Mouse (Mus musculus) embryonic facial prominence, embryonic 13.5 days (tissue): ENCODE data around the gene Nav3. TPM values are rescaled to one million over a fixed set of nuclear protein-coding genes. Genes with fewer than 3 reads are reported as not detected.
A peak's percentile ranks its signal among the peaks of the same experiment; 100 is the strongest.
"Not testable (repeated sequence)": the region's sequence is repeated elsewhere in the genome, so short reads cannot be mapped to it uniquely, and the experiment has no call there.

ENCODE experiments used
- ATAC-seq: fragments of 200-750 bp; cut with Nextera tagmentation; 2 replicates; pipeline ENCODE4 v1.8.0; 2017; ENCODE audit warnings: low read depth; ENCODE audit not compliant: insufficient number of reproducible peaks, insufficient read depth, low FRiP score, low TSS enrichment
- H3K27ac ChIP-seq: fragments of 300-500 bp; sonication (generic); 2 replicates; pipeline ENCODE4 v1.5.1; 2015; ENCODE audit warnings: moderate library complexity, mild to moderate bottlenecking, inconsistent platforms
- H3K27me3 ChIP-seq: fragments of 300-500 bp; sonication (generic); 2 replicates; pipeline ENCODE4 v1.6.1; 2015; ENCODE audit warnings: mild to moderate bottlenecking, inconsistent platforms
- H3K36me3 ChIP-seq: fragments of 300-500 bp; sonication (generic); 2 replicates; pipeline ENCODE4 v1.6.1; 2015; ENCODE audit warnings: mild to moderate bottlenecking, inconsistent platforms
- H3K4me1 ChIP-seq: fragments of 300-500 bp; sonication (generic); 2 replicates; pipeline ENCODE4 v1.6.1; 2015; ENCODE audit warnings: inconsistent platforms
- H3K4me2 ChIP-seq: fragments of 300-500 bp; sonication (generic); 2 replicates; pipeline ENCODE4 v1.6.1; 2015; ENCODE audit warnings: moderate library complexity, mild to moderate bottlenecking, inconsistent platforms
- H3K4me3 ChIP-seq: fragments of 300-500 bp; sonication (generic); 2 replicates; pipeline ENCODE4 v1.5.1; 2015; ENCODE audit warnings: mild to moderate bottlenecking, inconsistent platforms
- H3K9ac ChIP-seq: fragments of 300-500 bp; sonication (generic); 2 replicates; pipeline ENCODE4 v1.6.1; 2015; ENCODE audit warnings: mild to moderate bottlenecking, inconsistent platforms
- H3K9me3 ChIP-seq: fragments of 300-500 bp; sonication (generic); 2 replicates; pipeline ENCODE4 v1.6.1; 2016; ENCODE audit warnings: inconsistent platforms
- WGBS: fragments of 180-500 bp; shearing (Covaris S2); methylation state at CpG from one replicate; pipeline ENCODE4 v1.1.7; 2015; ENCODE audit warnings: mixed read lengths; 5-methylcytosine and 5-hydroxymethylcytosine counted together
- polyA plus RNA-seq: library from polyadenylated mRNA; unstranded; fragments of >200 nt; fragmentation: Nextera tagmentation; extraction: Ambion mirVana; gene quantifications from 2 replicates; pipeline ENCODE4 v1.2.1, GENCODE M21; 2015

Gene Nav3
- polyA plus RNA-seq, 1 experiment from 2014 or later, result 3.4 TPM

- no peak overlapping the region for H3K27ac ChIP-seq
- H3K36me3 ChIP-seq, result no peaks in the 10 kb centered on the region
- no peak overlapping the region for H3K4me2 ChIP-seq
- WGBS, result 82% methylated on average over 3 of the region's 3 CpGs
- H3K9me3 ChIP-seq, result 0 out of 2 replicates have a peak, but pooled peaks cover 3% of the 10 kb centered on the region
- no peak overlapping the region for H3K9ac ChIP-seq
- no peaks in the 10 kb centered on the region for H3K4me1 ChIP-seq
- H3K4me3 ChIP-seq, result no peak overlapping the region
- no peak for ATAC-seq
- H3K27me3 ChIP-seq, result no peaks in the 10 kb centered on the region
Observed at GRCm38 (mm10) chr10:110022100-110022499, 433.9 kb downstream of the Nav3 start.

- Histone ChIP-seq H3K9ac (no peak overlapping the region), H3K9me3 (0 out of 2 replicates have a peak, but pooled peaks cover 3% of the 10 kb centered on the region), H3K27ac (no peak overlapping the region), H3K4me3 (no peak overlapping the region), H3K4me2 (no peak overlapping the region), H3K36me3 (no peaks in the 10 kb centered on the region), H3K27me3 (no peaks in the 10 kb centered on the region), H3K4me1 (no peaks in the 10 kb centered on the region)
- no peak for ATAC-seq
- WGBS, result 58% methylated on average over 4 of the region's 4 CpGs
Observed at GRCm38 (mm10) chr10:110019266-110019866, 436.6 kb downstream of the Nav3 start.

- not testable (repeated sequence) for H3K9me3 ChIP-seq, H3K9ac ChIP-seq, H3K4me1 ChIP-seq, H3K4me2 ChIP-seq, ATAC-seq, H3K27ac ChIP-seq, H3K4me3 ChIP-seq, H3K27me3 ChIP-seq, H3K36me3 ChIP-seq
- 75% methylated on average over 5 of the region's 5 CpGs for WGBS
Observed at GRCm38 (mm10) chr10:110001328-110001727, 454.7 kb downstream of the Nav3 start.

- Histone ChIP-seq H3K4me1 (peaks cover 9% of the 10 kb centered on the region), H3K36me3 (no peaks in the 10 kb centered on the region), H3K4me2 (no peak overlapping the region), H3K9me3 (no peaks in the 10 kb centered on the region), H3K4me3 (no peak overlapping the region), H3K27me3 (no peaks in the 10 kb centered on the region), H3K9ac (no peak overlapping the region), H3K27ac (no peak overlapping the region)
- no peak for ATAC-seq
- 9% methylated on average over 3 of the region's 3 CpGs for WGBS
Observed at GRCm38 (mm10) chr10:110000755-110001247, 455.2 kb downstream of the Nav3 start.

- WGBS, result 43% methylated on average over 10 of the region's 10 CpGs
- Histone ChIP-seq H3K9ac (no peak overlapping the region), H3K4me3 (no peak overlapping the region), H3K4me1 (peaks cover 9% of the 10 kb centered on the region), H3K9me3 (no peaks in the 10 kb centered on the region), H3K4me2 (peak overlapping the region; percentile 30), H3K36me3 (no peaks in the 10 kb centered on the region), H3K27ac (no peak overlapping the region; the same call in 1 of the 2 replicates), H3K27me3 (no peaks in the 10 kb centered on the region)
- ATAC-seq, result no peak
Observed at GRCm38 (mm10) chr10:109999904-110000303, 456.1 kb downstream of the Nav3 start.

- peaks cover 2% of the 10 kb centered on the region; the same call in 1 of the 2 replicates for H3K4me1 ChIP-seq
- H3K4me3 ChIP-seq, result no peak overlapping the region
- H3K9me3 ChIP-seq, result no peaks in the 10 kb centered on the region
- H3K9ac ChIP-seq, result no peak overlapping the region
- no peak for ATAC-seq
- H3K27ac ChIP-seq, result no peak overlapping the region
- no peaks in the 10 kb centered on the region for H3K36me3 ChIP-seq
- H3K27me3 ChIP-seq, result no peaks in the 10 kb centered on the region
- WGBS, result 64% methylated on average over 5 of the region's 5 CpGs
- no peak overlapping the region for H3K4me2 ChIP-seq
Observed at GRCm38 (mm10) chr10:109994302-109994701, 461.7 kb downstream of the Nav3 start.

- no peak overlapping the region for H3K27ac ChIP-seq
Observed at GRCm38 (mm10) chr10:109985824-109986485, 470.0 kb downstream of the Nav3 start.

GRCm38 (mm10) chr10:109976351-109976750 lies 479.7 kb downstream of the Nav3 start:
- WGBS, result 77% methylated on average over 8 of the region's 8 CpGs
- ATAC-seq, result no peak
- H3K4me2 ChIP-seq, result no peak overlapping the region
- no peaks in the 10 kb centered on the region for H3K4me1 ChIP-seq
- no peaks in the 10 kb centered on the region for H3K36me3 ChIP-seq
- no peaks in the 10 kb centered on the region for H3K27me3 ChIP-seq
- no peak overlapping the region for H3K4me3 ChIP-seq
- no peaks in the 10 kb centered on the region for H3K9me3 ChIP-seq
- no peak overlapping the region for H3K27ac ChIP-seq
- H3K9ac ChIP-seq, result no peak overlapping the region

More at GRCm38 (mm10) chr10:109985824-109986485, 470.0 kb downstream of the Nav3 start:
- Histone ChIP-seq H3K36me3 (no peaks in the 10 kb centered on the region), H3K4me2 (no peak overlapping the region), H3K9me3 (no peaks in the 10 kb centered on the region), H3K27me3 (no peaks in the 10 kb centered on the region), H3K9ac (no peak overlapping the region), H3K4me3 (no peak overlapping the region), H3K4me1 (no peaks in the 10 kb centered on the region)
- 77% methylated on average over 8 of the region's 8 CpGs for WGBS
- ATAC-seq, result no peak

- H3K4me1 ChIP-seq, result no peaks in the 10 kb centered on the region
- H3K27me3 ChIP-seq, result no peaks in the 10 kb centered on the region
- no peaks in the 10 kb centered on the region for H3K36me3 ChIP-seq
- H3K9me3 ChIP-seq, result no peaks in the 10 kb centered on the region
- H3K4me3 ChIP-seq, result no peak overlapping the region
- H3K4me2 ChIP-seq, result no peak overlapping the region
- H3K9ac ChIP-seq, result no peak overlapping the region
- no peak overlapping the region for H3K27ac ChIP-seq
- 70% methylated on average over 4 of the region's 4 CpGs for WGBS
- no peak for ATAC-seq
Observed at GRCm38 (mm10) chr10:109974177-109974576, 481.8 kb downstream of the Nav3 start.

- Histone ChIP-seq H3K36me3 (no peaks in the 10 kb centered on the region), H3K4me3 (no peak overlapping the region), H3K4me2 (no peak overlapping the region), H3K27me3 (no peaks in the 10 kb centered on the region), H3K9ac (no peak overlapping the region), H3K4me1 (no peaks in the 10 kb centered on the region), H3K9me3 (no peaks in the 10 kb centered on the region), H3K27ac (no peak overlapping the region)
- WGBS, result 79% methylated on average over 3 of the region's 3 CpGs
- no peak for ATAC-seq
Observed at GRCm38 (mm10) chr10:109973483-109973882, 482.5 kb downstream of the Nav3 start.

- H3K36me3 ChIP-seq, result no peaks in the 10 kb centered on the region
- H3K27me3 ChIP-seq, result no peaks in the 10 kb centered on the region
- no peak overlapping the region for H3K9ac ChIP-seq
- 61% methylated on average over 3 of the region's 3 CpGs for WGBS
- no peak overlapping the region for H3K4me2 ChIP-seq
- no peaks in the 10 kb centered on the region for H3K9me3 ChIP-seq
- H3K4me3 ChIP-seq, result no peak overlapping the region
- H3K4me1 ChIP-seq, result no peaks in the 10 kb centered on the region
- no peak overlapping the region for H3K27ac ChIP-seq
- no peak for ATAC-seq
Observed at GRCm38 (mm10) chr10:109950296-109950695, 505.7 kb downstream of the Nav3 start.

- Histone ChIP-seq H3K4me3 (no peak overlapping the region), H3K36me3 (no peaks in the 10 kb centered on the region), H3K4me2 (no peak overlapping the region; the same call in 1 of the 2 replicates), H3K9me3 (no peaks in the 10 kb centered on the region), H3K27ac (no peak overlapping the region), H3K4me1 (0 out of 2 replicates have a peak, but pooled peaks cover 6% of the 10 kb centered on the region), H3K9ac (no peak overlapping the region), H3K27me3 (no peaks in the 10 kb centered on the region)
- 35% methylated on average over 5 of the region's 5 CpGs for WGBS
- no peak for ATAC-seq
Observed at GRCm38 (mm10) chr10:109929319-109929622, 526.7 kb downstream of the Nav3 start.
